Mouse (Mus musculus): Measurements from ENCODE around the gene Pnmal1.
"Not testable (repeated sequence)": the region's sequence is repeated elsewhere in the genome, so short reads cannot be mapped to it uniquely, and the experiment has no call there.

Pnmal1 gene

GRCm38 (mm10) chr7:16950861-16951635 is 8.4 kb upstream of the Pnmal1 start:
- DNase-seq (ENCODE audit: low read depth, low spot score), result peak; percentile 52

- DNase-seq (ENCODE audit: low read depth, low spot score), result not testable (repeated sequence)
Measured at GRCm38 (mm10) chr7:16953776-16954175, 5.7 kb upstream of the Pnmal1 start.

- no peak for DNase-seq (ENCODE audit: low read depth, low spot score)
Measured at GRCm38 (mm10) chr7:16955712-16956111, 3.8 kb upstream of the Pnmal1 start.

- no peak for DNase-seq (ENCODE audit: low read depth, low spot score)
Measured at GRCm38 (mm10) chr7:16956410-16957265, 2.8 kb upstream of the Pnmal1 start.

- DNase-seq (ENCODE audit: low read depth, low spot score), result no peak
Measured at GRCm38 (mm10) chr7:16961678-16962077, 2.2 kb downstream of the Pnmal1 start.

GRCm38 (mm10) chr7:16968414-16968813 is 8.9 kb downstream of the Pnmal1 start:
- DNase-seq (ENCODE audit: low read depth, low spot score), result no peak

- no peak for DNase-seq (ENCODE audit: low read depth, low spot score)
Measured at GRCm38 (mm10) chr7:16971160-16971559, 11.7 kb downstream of the Pnmal1 start.

GRCm38 (mm10) chr7:16974018-16974417 is 14.5 kb downstream of the Pnmal1 start:
- peak; percentile 85 for DNase-seq (ENCODE audit: low read depth, low spot score)

GRCm38 (mm10) chr7:16976298-16976697 is 16.8 kb downstream of the Pnmal1 start:
- no peak for DNase-seq (ENCODE audit: low read depth, low spot score)

GRCm38 (mm10) chr7:16978173-16978572 is 18.7 kb downstream of the Pnmal1 start:
- no peak for DNase-seq (ENCODE audit: low read depth, low spot score)

- DNase-seq (ENCODE audit: low read depth, low spot score), result no peak
Measured at GRCm38 (mm10) chr7:16978593-16978992, 19.1 kb downstream of the Pnmal1 start.

- no peak for DNase-seq (ENCODE audit: low read depth, low spot score)
Measured at GRCm38 (mm10) chr7:16980348-16980747, 20.9 kb downstream of the Pnmal1 start.

GRCm38 (mm10) chr7:16982859-16983568 is 23.5 kb downstream of the Pnmal1 start, which contains the start of gene Gm42372:
TSS of gene Gm42372 (plus strand) at chr7:16983086.
- no peak for DNase-seq (ENCODE audit: low read depth, low spot score)

GRCm38 (mm10) chr7:16987541-16988149 is 28.2 kb downstream of the Pnmal1 start:
- no peak for DNase-seq (ENCODE audit: low read depth, low spot score)

GRCm38 (mm10) chr7:16988405-16988804 is 28.9 kb downstream of the Pnmal1 start:
- no peak for DNase-seq (ENCODE audit: low read depth, low spot score)

- no peak for DNase-seq (ENCODE audit: low read depth, low spot score)
Measured at GRCm38 (mm10) chr7:16990006-16990744, 30.7 kb downstream of the Pnmal1 start.

GRCm38 (mm10) chr7:16991681-16992450 is 32.4 kb downstream of the Pnmal1 start:
- no peak for DNase-seq (ENCODE audit: low read depth, low spot score)

- no peak for DNase-seq (ENCODE audit: low read depth, low spot score)
Measured at GRCm38 (mm10) chr7:16992451-16992807, 33.0 kb downstream of the Pnmal1 start, which contains the start of gene Ccdc8. TSS of gene Ccdc8 (plus strand) at chr7:16992708.

GRCm38 (mm10) chr7:16993651-16994399 is 34.3 kb downstream of the Pnmal1 start:
- peak; percentile 81 for DNase-seq (ENCODE audit: low read depth, low spot score)

All from skeletal muscle tissue, adult 2 months (tissue).